Mouse (Mus musculus) thymus, adult 2 months (tissue): ENCODE data around the gene Acad9. TPM values are rescaled to one million over a fixed set of nuclear protein-coding genes. Genes with fewer than 3 reads are reported as not detected.

ENCODE experiments used
- DNase-seq: peaks from one replicate; pipeline ENCODE4 v3.0.0; 2021
- H3K27ac ChIP-seq: fragments of 200-500 bp; 2 replicates; pipeline ENCODE4 v1.5.1; 2012; ENCODE audit warnings: low read length, control low read depth; ENCODE audit not compliant: control insufficient read depth, insufficient read depth
- H3K27me3 ChIP-seq: fragments of 200-500 bp; 2 replicates; pipeline ENCODE4 v1.6.1; 2012; ENCODE audit warnings: mild to moderate bottlenecking, low read length, moderate library complexity, mixed read lengths; ENCODE audit not compliant: control insufficient read depth, insufficient read depth
- H3K36me3 ChIP-seq: fragments of 200-500 bp; 2 replicates; pipeline ENCODE4 v1.6.1; 2012; ENCODE audit warnings: mild to moderate bottlenecking, low read length, moderate library complexity; ENCODE audit not compliant: control insufficient read depth, insufficient read depth
- H3K4me1 ChIP-seq: fragments of 200-500 bp; replicated peaks from 2 replicates; pipeline ENCODE4 v1.6.1; 2012; ENCODE audit warnings: low read length; ENCODE audit not compliant: control insufficient read depth, insufficient read depth
- H3K4me3 ChIP-seq: fragments of 200-500 bp; 2 replicates; pipeline ENCODE4 v1.5.1; 2012; ENCODE audit warnings: mild to moderate bottlenecking, low read length, control low read depth, moderate library complexity; ENCODE audit not compliant: control insufficient read depth, insufficient read depth
- CTCF ChIP-seq: fragments of 200-500 bp; IDR thresholded peaks from 2 replicates; pipeline ENCODE4 v1.5.1; 2012; ENCODE audit warnings: mild to moderate bottlenecking, control low read depth, low read length, moderate library complexity, borderline replicate concordance; ENCODE audit not compliant: control insufficient read depth, poor library complexity, insufficient read depth; ENCODE audit errors: extremely low read depth
- POLR2A ChIP-seq: fragments of 200-500 bp; IDR thresholded peaks from 2 replicates; pipeline ENCODE4 v1.6.1; 2012; ENCODE audit warnings: mild to moderate bottlenecking, low read length, control low read depth, moderate library complexity; ENCODE audit not compliant: control insufficient read depth, poor library complexity, insufficient read depth; ENCODE audit errors: extremely low read depth
- WGBS: fragments of 180-500 bp; shearing (Covaris S2); methylation state at CpG from one replicate; pipeline ENCODE4 v1.1.7; 2018; 5-methylcytosine and 5-hydroxymethylcytosine counted together
- polyA plus RNA-seq: library from polyadenylated mRNA; depleted of rRNA; stranded (reverse); fragments of >200 nt; gene quantifications from 2 replicates; pipeline ENCODE4 v1.2.3, GENCODE M21; 2012

Gene Acad9
- polyA plus RNA-seq, 1 experiment = 20.8 TPM

DNA sequence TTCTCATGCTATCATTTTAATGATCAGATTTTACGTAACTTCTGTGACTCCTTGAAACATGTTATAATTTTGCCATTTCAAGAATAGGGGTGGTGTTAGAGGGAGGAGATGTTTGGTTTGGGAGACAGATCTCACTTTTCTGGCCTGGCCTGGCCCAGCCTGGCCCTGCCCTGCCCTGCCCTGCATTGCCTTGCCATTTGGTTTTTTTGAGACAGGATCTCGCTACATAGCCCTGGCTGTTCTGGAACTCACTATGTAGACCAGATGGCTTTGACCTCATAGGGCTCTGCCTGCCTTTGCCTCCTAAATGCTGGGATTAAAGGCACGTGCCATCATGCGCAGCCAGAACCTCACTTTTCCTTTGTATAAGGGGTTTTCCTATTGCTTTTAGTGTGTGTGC, 4.7 kb downstream of the Acad9 start:
- no peaks in the 10 kb centered on the region for H3K27me3 ChIP-seq
- no peak overlapping the region for H3K4me3 ChIP-seq
- H3K4me1 ChIP-seq = peaks cover 5% of the 10 kb centered on the region
- no peak for DNase-seq
- H3K36me3 ChIP-seq = peaks cover 17% of the 10 kb centered on the region
- TF ChIP-seq CTCF = no peak
- no peak for TF ChIP-seq POLR2A
- WGBS = over 99% methylated on average over 4 of the region's 4 CpGs
- no peak overlapping the region for H3K27ac ChIP-seq

DNA sequence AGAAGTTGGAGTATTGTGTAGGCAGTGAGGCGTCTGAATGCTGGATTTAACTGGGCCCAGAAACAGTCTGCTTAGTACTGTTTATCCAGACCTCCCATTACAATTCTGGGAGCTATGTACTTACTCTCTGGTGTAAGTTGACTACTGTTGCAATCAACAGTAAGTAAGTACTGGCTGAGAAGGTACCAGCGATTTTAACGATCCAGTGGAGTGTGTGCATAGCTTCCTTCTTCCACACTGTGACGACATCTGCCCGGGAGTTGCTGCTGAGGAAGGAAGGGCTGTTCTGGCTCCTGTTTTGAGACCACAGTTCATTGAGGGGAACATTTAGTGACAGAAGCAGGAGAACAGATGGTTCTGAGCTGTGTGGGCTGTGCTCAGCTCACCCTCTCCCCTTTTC, 5.3 kb downstream of the Acad9 start:
- 90% methylated on average over 5 of the region's 5 CpGs for WGBS
- peaks cover 17% of the 10 kb centered on the region for H3K36me3 ChIP-seq
- H3K27ac ChIP-seq = no peak overlapping the region

DNA sequence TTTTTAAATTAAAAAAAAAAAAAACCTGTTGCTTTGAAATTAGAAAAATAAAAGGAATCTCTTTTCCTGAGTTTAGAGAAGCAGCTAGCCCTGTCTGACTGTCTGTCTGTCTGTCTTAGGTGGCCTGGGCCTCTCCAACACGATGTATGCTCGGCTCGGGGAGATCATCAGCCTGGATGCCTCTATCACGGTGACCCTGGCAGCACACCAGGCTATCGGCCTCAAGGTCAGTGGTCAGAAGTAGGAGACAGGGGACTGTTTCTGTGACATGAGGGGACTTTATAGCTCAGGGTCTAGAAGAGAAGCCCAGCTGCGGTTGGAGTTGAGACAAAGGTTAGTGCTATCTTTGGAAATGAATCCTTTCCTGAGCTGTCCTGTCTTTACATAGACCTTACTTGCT, 8.5 kb downstream of the Acad9 start:
- no peaks in the 10 kb centered on the region for H3K4me1 ChIP-seq
- TF ChIP-seq CTCF (no peak), POLR2A (no peak)
- no peak overlapping the region for H3K4me3 ChIP-seq
- DNase-seq = no peak
- H3K36me3 ChIP-seq = peaks cover 20% of the 10 kb centered on the region
- H3K27me3 ChIP-seq = no peaks in the 10 kb centered on the region
- H3K27ac ChIP-seq = no peak overlapping the region
- 97% methylated on average over 6 of the region's 6 CpGs for WGBS

More for the DNA sequence above, 5.3 kb downstream of the Acad9 start:
- H3K4me1 ChIP-seq = peaks cover 5% of the 10 kb centered on the region
- no peak for TF ChIP-seq POLR2A
- DNase-seq = no peak
- no peak overlapping the region for H3K4me3 ChIP-seq
- no peaks in the 10 kb centered on the region for H3K27me3 ChIP-seq

DNA sequence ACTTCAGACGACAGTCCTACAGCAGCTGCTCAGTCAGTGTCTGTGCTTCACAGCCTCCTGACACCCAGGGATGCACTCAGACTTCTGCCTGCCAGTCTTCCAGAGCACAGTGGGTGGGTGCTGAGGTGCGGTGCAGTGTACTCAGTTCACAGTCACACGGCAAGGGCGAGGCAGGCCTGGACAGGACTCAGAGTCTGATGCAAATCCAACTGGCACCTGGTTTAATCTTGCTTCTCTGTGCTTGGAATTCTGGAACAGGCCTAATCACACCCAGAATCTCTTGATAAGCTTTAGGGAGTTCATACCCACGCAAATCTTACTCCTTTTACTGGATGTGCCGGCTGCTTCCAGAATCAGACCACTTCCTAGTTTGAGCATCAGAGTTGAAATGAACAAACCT, 9.7 kb downstream of the Acad9 start:
- 94% methylated on average over 6 of the region's 6 CpGs for WGBS
- H3K27me3 ChIP-seq = no peaks in the 10 kb centered on the region
- no peak overlapping the region for H3K27ac ChIP-seq
- TF ChIP-seq CTCF (no peak), POLR2A (no peak)
- no peaks in the 10 kb centered on the region for H3K4me1 ChIP-seq
- H3K36me3 ChIP-seq = peaks cover 20% of the 10 kb centered on the region
- DNase-seq = no peak
- H3K4me3 ChIP-seq = no peak overlapping the region

DNA sequence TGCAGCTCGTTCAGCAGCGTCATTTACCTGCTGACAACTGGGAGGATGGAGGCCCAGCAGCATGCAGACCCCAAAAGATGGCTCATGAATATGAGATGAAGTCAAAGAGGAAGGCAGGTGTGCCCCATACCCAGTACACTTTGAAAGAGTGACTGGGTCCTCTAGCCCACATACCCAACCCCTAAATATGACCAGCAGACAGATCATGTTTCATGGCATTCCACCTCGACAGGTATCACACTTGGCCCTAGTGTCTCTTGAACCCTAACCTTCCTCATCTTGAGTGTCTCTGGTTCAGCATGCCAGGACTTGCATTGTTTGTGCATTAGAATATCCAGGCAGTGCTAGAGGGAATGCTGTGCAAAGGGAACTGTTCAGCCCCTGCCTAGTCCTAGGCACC, 11.6 kb downstream of the Acad9 start:
- no peaks in the 10 kb centered on the region for H3K4me1 ChIP-seq
- DNase-seq = no peak
- no peak overlapping the region for H3K4me3 ChIP-seq
- H3K27me3 ChIP-seq = no peaks in the 10 kb centered on the region
- TF ChIP-seq POLR2A (no peak), CTCF (no peak)
- H3K27ac ChIP-seq = no peak overlapping the region
- 93% methylated on average over 3 of the region's 3 CpGs for WGBS
- H3K36me3 ChIP-seq = peaks cover 25% of the 10 kb centered on the region

DNA sequence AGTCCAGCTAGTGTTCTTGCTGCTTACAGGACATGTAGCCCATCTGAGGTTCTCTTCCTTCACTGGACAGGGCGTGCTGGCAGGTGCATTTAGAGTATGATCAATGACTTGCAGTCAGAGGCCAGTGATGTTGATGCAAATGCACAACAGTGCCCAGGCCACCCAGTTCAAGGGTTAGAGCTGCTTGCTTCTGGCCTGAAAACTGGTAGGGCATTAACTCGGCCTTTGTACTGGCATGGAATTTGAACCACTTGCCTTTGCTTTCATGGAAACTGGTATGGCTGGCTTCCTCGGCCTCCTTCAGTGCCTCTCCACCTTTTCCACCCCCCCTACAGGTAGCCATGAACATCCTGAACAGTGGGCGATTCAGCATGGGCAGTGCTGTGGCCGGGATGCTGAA, 14.1 kb downstream of the Acad9 start:
- no peak overlapping the region for H3K27ac ChIP-seq
- TF ChIP-seq CTCF (no peak), POLR2A (no peak)
- H3K4me3 ChIP-seq = no peak overlapping the region
- H3K27me3 ChIP-seq = no peaks in the 10 kb centered on the region
- WGBS = 97% methylated on average over 5 of the region's 5 CpGs
- peaks cover 15% of the 10 kb centered on the region for H3K36me3 ChIP-seq
- H3K4me1 ChIP-seq = no peaks in the 10 kb centered on the region
- no peak for DNase-seq

DNA sequence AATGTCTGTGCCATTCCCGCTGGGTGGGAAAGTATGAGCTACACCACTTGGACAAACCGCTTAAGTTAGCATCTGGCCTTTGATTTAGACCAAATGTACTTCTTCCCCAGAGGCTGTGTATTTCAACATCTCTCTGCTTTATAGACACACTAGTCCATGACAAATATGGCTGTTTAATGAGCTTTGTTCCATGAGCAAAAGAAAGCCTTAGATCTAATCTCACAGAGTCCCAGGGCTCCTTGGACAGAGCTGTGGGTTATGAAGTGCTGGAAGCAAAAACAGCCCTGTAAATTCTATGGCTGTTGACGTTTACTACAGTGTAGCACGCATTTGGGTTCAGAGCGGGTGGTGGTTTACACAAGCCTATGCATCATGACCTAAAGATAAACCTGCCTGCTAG, 15.0 kb downstream of the Acad9 start:
- Histone ChIP-seq H3K27ac (no peak overlapping the region), H3K4me1 (no peaks in the 10 kb centered on the region), H3K36me3 (peaks cover 20% of the 10 kb centered on the region), H3K27me3 (no peaks in the 10 kb centered on the region), H3K4me3 (no peak overlapping the region)
- DNase-seq = no peak
- 95% methylated on average over 5 of the region's 5 CpGs for WGBS
- TF ChIP-seq POLR2A (no peak), CTCF (no peak)
